Mouse (Mus musculus): ENCODE measurements around the gene Myo16. TPM values are rescaled to one million over a fixed set of nuclear protein-coding genes. Genes with fewer than 3 reads are reported as not detected.

Gene Myo16
- total and polyA plus RNA-seq, 3 experiments = not detected

DNA sequence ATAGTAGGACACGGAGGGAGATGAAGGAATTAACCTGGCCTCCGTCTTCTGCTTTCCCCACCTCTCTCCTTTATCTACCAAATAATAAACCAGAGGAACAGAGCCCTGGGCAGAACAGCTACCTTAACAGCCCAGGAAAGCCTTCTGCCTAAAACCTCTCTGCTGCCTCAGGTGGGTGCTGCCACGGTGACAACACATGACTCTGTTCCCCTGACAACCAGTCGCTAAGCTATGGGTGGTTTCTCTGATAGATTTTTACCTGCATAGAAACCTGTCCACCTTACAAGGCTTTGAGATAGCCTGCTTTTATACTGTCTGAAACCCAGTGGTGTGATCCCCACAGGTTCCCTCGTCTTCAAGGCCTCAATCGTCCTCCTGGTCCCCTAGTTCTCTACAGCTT, 337.2 kb downstream of the Myo16 start:
- no peak for DNase-seq (ENCODE audit: low read depth, low spot score)
- H3K36me3 ChIP-seq (ENCODE audit: control insufficient read depth in 1 of 2, insufficient read depth in 2 of 2, low read length in 2 of 2) = no peaks in the 10 kb centered on the region
- H3K79me2 ChIP-seq (ENCODE audit: control insufficient read depth, insufficient read depth, low read length, poor library complexity) = no peaks in the 10 kb centered on the region
- no peaks in the 10 kb centered on the region for H3K27me3 ChIP-seq (ENCODE audit: control insufficient read depth in 1 of 2, insufficient read depth in 2 of 2, low read length in 2 of 2)
- H3K4me1 ChIP-seq (ENCODE audit: control insufficient read depth in 1 of 2, insufficient read depth in 2 of 2, low read length in 2 of 2) = no peaks in the 10 kb centered on the region
- no peaks in the 10 kb centered on the region for H3K9me3 ChIP-seq (replicated peaks; ENCODE audit: insufficient read depth, low read length)
- H3K9ac ChIP-seq (ENCODE audit: control insufficient read depth, low read depth, low read length, poor library complexity, severe bottlenecking) = no peak overlapping the region
- no peak overlapping the region for H3K27ac ChIP-seq (ENCODE audit: control insufficient read depth, low read depth, low read length)
- H3K4me3 ChIP-seq (ENCODE audit: control insufficient read depth in 1 of 2, insufficient read depth in 1 of 2, low read depth in 2 of 2, low read length in 2 of 2) = no peak overlapping the region
- TF ChIP-seq POLR2A (IDR thresholded peaks at IDR 0.05; ENCODE audit: control insufficient read depth in 1 of 2, insufficient read depth in 1 of 2, low read depth in 1 of 2, low read length in 2 of 2, poor library complexity in 1 of 2) = no peak
- TF ChIP-seq POLR2AphosphoS5 (IDR thresholded peaks at IDR 0.05; ENCODE audit: borderline replicate concordance, low read depth, low read length) = no peak
- no peak for TF ChIP-seq SIN3A (IDR thresholded peaks at IDR 0.05; ENCODE audit: low read length)
- TF ChIP-seq RAD21 (IDR thresholded peaks at IDR 0.05; ENCODE audit: low read depth, low read length) = no peak
- TF ChIP-seq POLR2AphosphoS2 (IDR thresholded peaks at IDR 0.05; ENCODE audit: low read length) = no peak
- no peak for TF ChIP-seq ZKSCAN1 (IDR thresholded peaks at IDR 0.05; ENCODE audit: low read depth, low read length)
- TF ChIP-seq MXI1 (IDR thresholded peaks at IDR 0.05; ENCODE audit: low read depth, low read length) = no peak
- TF ChIP-seq HCFC1 (IDR thresholded peaks at IDR 0.05; ENCODE audit: low read depth, low read length) = no peak
- TF ChIP-seq TAL1 (IDR thresholded peaks at IDR 0.05; ENCODE audit: low read length) = no peak

DNA sequence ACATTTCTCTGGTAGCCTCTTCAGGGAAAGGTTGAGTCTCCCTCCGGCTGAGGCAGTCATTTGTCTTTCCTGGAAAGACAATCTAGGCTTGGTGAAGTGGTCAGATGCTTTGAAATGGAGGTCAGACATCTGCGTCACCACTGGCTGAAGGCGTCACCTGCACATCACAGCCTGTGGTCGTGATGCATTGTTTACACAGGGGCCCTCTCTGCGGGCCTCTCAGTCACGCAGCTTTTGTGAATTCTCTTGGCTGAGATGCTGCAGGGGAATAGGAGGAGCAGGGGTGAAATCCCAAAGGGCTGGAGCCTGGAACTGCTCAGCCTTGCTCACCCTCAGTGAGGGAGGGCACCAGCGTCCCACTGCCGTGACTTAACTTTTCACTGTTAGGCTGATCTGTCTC, 346.1 kb downstream of the Myo16 start:
- Histone ChIP-seq H3K4me1 (ENCODE audit: control insufficient read depth in 1 of 2, insufficient read depth in 2 of 2, low read length in 2 of 2) (no peaks in the 10 kb centered on the region), H3K9ac (ENCODE audit: control insufficient read depth, low read depth, low read length, poor library complexity, severe bottlenecking) (no peak overlapping the region), H3K4me3 (ENCODE audit: control insufficient read depth in 1 of 2, insufficient read depth in 1 of 2, low read depth in 2 of 2, low read length in 2 of 2) (no peak overlapping the region), H3K27me3 (ENCODE audit: control insufficient read depth in 1 of 2, insufficient read depth in 2 of 2, low read length in 2 of 2) (no peaks in the 10 kb centered on the region), H3K27ac (ENCODE audit: control insufficient read depth, low read depth, low read length) (no peak overlapping the region), H3K79me2 (ENCODE audit: control insufficient read depth, insufficient read depth, low read length, poor library complexity) (no peaks in the 10 kb centered on the region), H3K9me3 (replicated peaks; ENCODE audit: insufficient read depth, low read length) (no peaks in the 10 kb centered on the region), H3K36me3 (ENCODE audit: control insufficient read depth in 1 of 2, insufficient read depth in 2 of 2, low read length in 2 of 2) (no peaks in the 10 kb centered on the region)
- no peak for TF ChIP-seq MAZ (IDR thresholded peaks at IDR 0.05; ENCODE audit: low read depth, low read length)
- TF ChIP-seq GATA1 (IDR thresholded peaks at IDR 0.05; ENCODE audit: low read depth, low read length) = no peak
- TF ChIP-seq CTCF (IDR thresholded peaks at IDR 0.05 in 2 of 3, conservative IDR thresholded peaks at IDR 0.05 in 1 of 3; ENCODE audit: control insufficient read depth in 1 of 3, insufficient read depth in 1 of 3, low read depth in 2 of 3, low read length in 3 of 3, poor library complexity in 1 of 3, severe bottlenecking in 1 of 3) = no peak
- TF ChIP-seq CHD2 (IDR thresholded peaks at IDR 0.05; ENCODE audit: low read length) = no peak
- TF ChIP-seq ZNF384 (IDR thresholded peaks at IDR 0.05; ENCODE audit: low read depth, low read length) = no peak
- no peak for TF ChIP-seq ETS1 (IDR thresholded peaks at IDR 0.05; ENCODE audit: low read depth, low read length)
- TF ChIP-seq E2F4 (IDR thresholded peaks at IDR 0.05; ENCODE audit: borderline replicate concordance, low read depth, low read length) = no peak
- no peak for TF ChIP-seq POLR2A (IDR thresholded peaks at IDR 0.05; ENCODE audit: control insufficient read depth in 1 of 2, insufficient read depth in 1 of 2, low read depth in 1 of 2, low read length in 2 of 2, poor library complexity in 1 of 2)
- TF ChIP-seq EP300 (IDR thresholded peaks at IDR 0.05; ENCODE audit: low read depth in 1 of 2, low read length in 2 of 2) = no peak
- no peak for TF ChIP-seq ZC3H11A (IDR thresholded peaks at IDR 0.05; ENCODE audit: low read depth, low read length)
- no peak for TF ChIP-seq TBP (IDR thresholded peaks at IDR 0.05; ENCODE audit: low read depth, low read length)
- no peak for TF ChIP-seq RCOR1 (IDR thresholded peaks at IDR 0.05; ENCODE audit: low read depth, low read length)
- no peak for TF ChIP-seq MAX (IDR thresholded peaks at IDR 0.05; ENCODE audit: low read length)
- TF ChIP-seq MYB (IDR thresholded peaks at IDR 0.05; ENCODE audit: low read depth, low read length) = no peak
- TF ChIP-seq BHLHE40 (IDR thresholded peaks at IDR 0.05; ENCODE audit: borderline replicate concordance, low read depth, low read length) = no peak
- TF ChIP-seq MAFK (IDR thresholded peaks at IDR 0.05; ENCODE audit: borderline replicate concordance, low read depth, low read length) = no peak
- no peak for TF ChIP-seq ZMIZ1 (IDR thresholded peaks at IDR 0.05; ENCODE audit: low read depth, low read length)
- no peak for TF ChIP-seq GABPA (IDR thresholded peaks at IDR 0.05; ENCODE audit: low read depth, low read length)
- TF ChIP-seq POLR2AphosphoS2 (IDR thresholded peaks at IDR 0.05; ENCODE audit: low read length) = no peak
- DNase-seq (ENCODE audit: low read depth, low spot score) = no peak
